Mouse (Mus musculus) retina, postnatal 1 day (tissue): ENCODE measurements at regions not wholly inside any gene's neighbourhood (a gene's known extent, or its start where the extent isn't known, plus 50 kb on each side); places are given as distances from the start of the nearest gene placed in this dataset.

Experiments used
- DNase-seq: peaks from one replicate; pipeline ENCODE4 v3.0.0-alpha.2; 2012

DNA sequence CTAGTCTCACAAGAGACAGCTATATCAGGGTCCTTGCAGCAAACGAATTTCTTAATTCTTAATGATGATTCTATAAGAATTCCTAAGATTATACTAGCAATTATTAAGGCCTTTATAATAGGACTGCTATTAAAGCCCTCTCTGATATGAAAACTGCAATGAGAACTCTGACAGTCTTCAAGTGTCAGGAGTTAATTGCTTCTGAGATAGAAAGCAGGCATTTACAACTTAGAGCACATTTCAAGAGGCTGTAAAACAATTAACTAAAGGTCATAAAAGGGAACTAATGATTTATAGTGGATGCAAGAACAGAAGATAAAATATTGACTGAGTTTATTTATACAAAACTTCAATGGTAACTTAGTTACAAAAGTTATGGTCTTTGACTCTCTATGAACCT, 84.9 kb upstream of the Phlpp1 start:
- no peak for DNase-seq

DNA sequence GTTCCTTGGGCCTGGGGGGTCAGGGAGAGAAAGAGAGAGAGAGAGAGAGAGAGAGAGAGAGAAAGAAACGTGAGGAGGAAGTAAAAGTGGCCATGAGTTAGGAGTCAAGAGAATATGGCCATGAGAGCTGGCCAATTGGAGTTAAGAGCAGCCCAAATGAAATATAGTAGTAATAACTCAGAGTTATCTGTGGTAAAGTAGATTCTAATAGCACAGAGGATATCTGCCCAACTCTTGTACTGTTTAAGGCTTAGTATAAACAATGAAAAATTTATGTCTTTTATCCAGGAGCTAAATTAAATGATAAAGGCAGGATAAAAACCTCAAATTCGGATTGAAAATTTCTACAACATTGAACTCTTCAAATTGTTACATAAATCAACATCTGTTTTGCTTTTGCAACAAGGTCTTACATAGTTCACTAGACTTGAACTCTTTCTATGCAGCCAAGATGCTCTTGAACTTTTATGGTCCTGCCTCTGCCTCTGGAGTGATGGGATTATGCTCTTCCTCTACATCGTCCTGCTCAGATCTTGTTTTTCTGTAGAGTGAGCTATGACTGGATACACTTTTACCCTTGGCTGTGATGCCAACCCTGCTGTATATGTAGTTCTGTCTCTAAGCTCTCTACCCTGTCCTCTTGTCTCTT, 78.5 kb upstream of the Phlpp1 start:
- no peak for DNase-seq

DNA sequence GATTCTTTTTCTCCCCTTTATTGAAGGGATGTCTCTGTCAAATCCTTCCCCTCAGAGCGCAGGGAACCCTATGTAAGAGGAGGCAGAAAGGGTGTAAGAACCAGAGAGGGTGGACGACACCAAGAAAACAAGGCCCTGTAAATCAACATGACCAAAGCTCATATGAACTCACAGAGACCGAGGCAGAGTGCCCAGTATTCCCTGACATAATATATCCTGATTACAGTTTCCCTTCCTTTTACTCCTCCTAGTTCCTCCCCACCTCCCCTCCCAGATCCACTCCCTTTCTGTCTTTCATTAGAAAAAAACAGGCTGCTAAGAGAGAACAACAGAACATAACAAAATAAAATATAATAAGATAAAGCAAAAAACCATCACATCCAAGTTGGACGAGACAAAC, 77.7 kb upstream of the Phlpp1 start:
- DNase-seq: no peak

DNA sequence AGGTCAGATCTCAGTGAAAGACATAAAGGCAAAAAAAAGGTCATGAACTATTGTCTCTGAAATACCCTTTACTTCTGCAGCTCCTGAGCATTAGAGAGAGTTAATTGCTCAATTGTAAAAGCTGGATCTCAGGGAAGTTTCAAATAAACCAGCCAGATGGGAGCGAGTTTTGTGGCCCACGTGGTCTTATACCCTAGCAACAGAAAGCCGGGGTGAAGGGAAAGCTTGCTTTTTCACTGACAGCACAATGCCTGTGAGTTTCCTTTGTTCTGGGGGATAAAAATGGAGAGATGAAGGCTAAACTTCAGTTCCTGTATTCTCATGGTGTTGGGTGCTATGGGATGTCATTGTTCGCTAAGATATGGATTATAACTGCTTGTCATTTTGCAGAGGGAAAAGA, 75.2 kb upstream of the Phlpp1 start:
- DNase-seq: peak; percentile 22

DNA sequence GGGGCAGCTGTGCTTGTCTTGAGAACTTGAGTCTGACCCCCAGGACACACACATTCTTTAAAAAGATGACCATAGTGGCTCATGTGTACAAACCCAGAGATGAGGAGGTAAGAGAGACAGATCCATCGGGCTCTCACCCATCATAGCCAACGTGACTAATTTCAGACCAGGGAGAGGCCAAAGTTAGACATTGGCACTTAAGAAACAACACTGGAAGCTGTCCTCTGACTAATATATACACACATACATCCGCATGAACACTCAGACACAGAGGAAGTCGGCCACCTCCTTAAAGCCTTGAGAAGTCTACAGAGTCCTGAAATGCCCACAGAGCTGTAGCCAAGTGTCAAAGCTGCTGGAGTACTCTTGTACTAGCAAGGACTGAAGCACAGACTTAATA, 74.4 kb upstream of the Phlpp1 start:
- no peak for DNase-seq

DNA sequence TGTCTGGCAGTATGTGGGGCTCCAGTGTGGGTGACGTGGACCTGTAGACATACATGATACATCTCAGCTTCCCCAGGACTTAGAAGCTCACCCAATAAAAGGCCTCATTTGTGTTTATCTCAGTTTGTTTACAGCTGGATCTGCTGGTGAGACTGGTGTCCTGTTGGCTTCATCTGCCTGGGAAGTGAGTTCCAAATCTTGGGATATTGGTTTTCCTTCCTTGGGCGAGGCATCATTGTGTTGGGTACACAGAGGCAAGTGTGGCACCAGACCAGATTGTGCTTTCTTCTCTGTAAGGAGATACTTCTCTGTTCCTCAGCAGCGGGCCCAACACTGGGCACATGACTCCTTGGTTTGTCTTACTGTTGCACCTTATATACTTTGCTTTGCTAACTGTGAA, 70.9 kb upstream of the Phlpp1 start:
- no peak for DNase-seq

DNA sequence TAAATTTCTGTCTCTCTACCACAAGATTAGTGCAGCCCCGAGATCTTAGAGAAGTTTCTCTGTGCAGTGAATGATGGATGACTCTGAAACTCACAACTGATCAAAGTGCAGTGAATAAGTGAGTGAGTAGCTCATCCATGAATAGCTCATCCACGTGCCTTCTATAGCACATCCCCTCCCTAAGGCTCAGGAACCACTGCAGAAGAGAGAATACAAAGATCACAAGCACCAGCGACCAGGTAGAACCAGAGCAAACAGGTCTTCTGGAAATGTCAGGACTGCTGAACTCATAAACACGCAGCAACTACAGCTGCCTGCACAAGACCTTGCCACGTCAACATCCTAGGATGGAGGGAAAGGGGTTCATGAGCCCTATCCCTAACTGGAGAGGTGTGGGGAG, 69.0 kb upstream of the Phlpp1 start:
- DNase-seq: no peak

DNA sequence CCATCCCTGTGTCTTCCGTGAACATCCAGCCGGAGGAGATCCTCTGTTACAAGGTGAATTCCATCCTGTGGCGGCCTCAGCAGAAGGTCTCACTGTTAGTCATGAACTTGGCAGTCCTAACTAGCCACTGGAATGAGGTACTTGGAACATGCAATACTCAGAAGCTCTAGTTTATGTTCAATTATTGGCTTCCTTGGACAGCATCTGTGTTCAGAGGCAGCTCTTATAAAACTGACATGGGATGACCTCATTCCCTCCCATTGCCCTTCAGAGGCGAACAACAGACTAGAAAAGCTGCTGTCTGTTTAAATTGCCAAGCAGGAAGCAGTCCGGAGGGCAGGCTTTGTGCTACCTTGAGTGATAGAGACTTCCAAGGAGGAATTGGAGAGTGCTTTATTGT, 62.5 kb upstream of the Phlpp1 start:
- peak; percentile 30 for DNase-seq
